Comparison of ENCODE assay signal across 14 mouse cellular contexts in the genomic region with DNA sequence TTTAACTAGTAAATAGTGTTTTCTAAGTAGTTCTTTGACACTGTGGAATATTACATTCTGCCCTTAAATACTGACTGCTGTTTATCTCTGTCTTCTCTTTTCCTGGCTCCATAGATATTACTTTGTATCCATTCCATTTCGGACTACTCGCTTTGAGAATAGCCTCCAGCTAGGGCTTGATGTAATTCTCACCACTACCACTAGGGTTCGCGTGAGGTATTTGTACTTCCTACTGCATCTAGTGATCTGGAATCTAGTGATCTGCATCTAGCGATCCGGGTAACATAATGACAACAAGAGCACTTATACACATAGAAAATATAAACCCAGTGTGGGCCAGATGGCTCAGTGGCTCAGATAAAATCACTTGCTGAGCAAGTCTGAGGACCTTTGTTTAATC. TPM values are rescaled to one million over a fixed set of nuclear protein-coding genes. Genes with fewer than 3 reads are reported as not detected.
DNase-seq lines count a peak whose midpoint lies in the region; ATAC-seq and TF ChIP-seq lines count a peak whose summit lies in the region.
"Had no signal": no experiment of that assay in that cellular context is flagged by ENCODE, and none has a peak within 500 bp of the region (broad histone marks: within the 10 kb centered on the region; RNA-seq: fewer than 3 reads in every experiment).

No protein-coding gene starts in this region.

- H3K4me3 ChIP-seq in hindbrain, postnatal 0 days (ENCODE audit: low read length) = no peak overlapping the region
- no peak overlapping the region for H3K4me3 ChIP-seq in hindbrain, embryonic 10.5 days
- no peak overlapping the region for H3K4me3 ChIP-seq in MEL (ENCODE audit: control insufficient read depth in 1 of 2, insufficient read depth in 1 of 2, low read depth in 2 of 2, low read length in 2 of 2)
- H3K4me3 ChIP-seq in embryonic facial prominence, embryonic 10.5 days = no peak overlapping the region
- H3K4me3 ChIP-seq: forebrain, embryonic 10.5 days; heart, embryonic 13.5 days; hindbrain, embryonic 15.5 days; midbrain, embryonic 15.5 days had no signal

- no peak overlapping the region for H3K4me2 ChIP-seq in hindbrain, postnatal 0 days (ENCODE audit: low read depth, low read length)
- H3K4me2 ChIP-seq: heart, embryonic 13.5 days; hindbrain, embryonic 15.5 days; midbrain, embryonic 15.5 days had no signal

- ATAC-seq in hindbrain, postnatal 0 days = no peak
- no peak for ATAC-seq in megakaryocyte-erythroid progenitor cell, adult 5-6 weeks (replicated peaks; ENCODE audit: low FRiP score, low TSS enrichment, poor library complexity, severe bottlenecking)
- ATAC-seq: midbrain, embryonic 15.5 days had no signal

- 64% methylated on average over 6 of the region's 6 CpGs for WGBS in hindbrain, postnatal 0 days
- 63% methylated on average over 6 of the region's 6 CpGs for WGBS in hindbrain, embryonic 10.5 days
- WGBS in embryonic facial prominence, embryonic 10.5 days = 61% methylated on average over 6 of the region's 6 CpGs

- H3K36me3 ChIP-seq in hindbrain, postnatal 0 days (ENCODE audit: insufficient read depth, low read length) = no peaks in the 10 kb centered on the region
- H3K36me3 ChIP-seq in hindbrain, embryonic 10.5 days = no peaks in the 10 kb centered on the region
- no peaks in the 10 kb centered on the region for H3K36me3 ChIP-seq in MEL (ENCODE audit: control insufficient read depth in 1 of 2, insufficient read depth in 2 of 2, low read length in 2 of 2)
- no peaks in the 10 kb centered on the region for H3K36me3 ChIP-seq in embryonic facial prominence, embryonic 10.5 days (replicated peaks)
- H3K36me3 ChIP-seq: forebrain, embryonic 10.5 days; heart, embryonic 13.5 days; hindbrain, embryonic 15.5 days; midbrain, embryonic 15.5 days had no signal

- no peak overlapping the region for H3K9ac ChIP-seq in hindbrain, postnatal 0 days (replicated peaks; ENCODE audit: low read length)
- H3K9ac ChIP-seq in MEL (ENCODE audit: control insufficient read depth, low read depth, low read length, poor library complexity, severe bottlenecking) = no peak overlapping the region
- H3K9ac ChIP-seq: heart, embryonic 13.5 days; hindbrain, embryonic 15.5 days; midbrain, embryonic 15.5 days had no signal

- TF ChIP-seq RAD21 in MEL (IDR thresholded peaks at IDR 0.05; ENCODE audit: low read depth, low read length) = peak; percentile 17

- DNase-seq in hindbrain, postnatal 0 days (ENCODE audit: low spot score) = no peak
- no peak for DNase-seq in hindbrain, embryonic 10.5 days (ENCODE audit: low spot score)
- DNase-seq in lung, postnatal 10 days = peak; percentile 6
- DNase-seq in lung, adult 18-20 months = no peak
- DNase-seq in MEL (ENCODE audit: low read depth, low spot score) = peak; percentile 12
- DNase-seq in embryo, embryonic 11 days = peak; percentile 7
- no peak for DNase-seq in embryonic facial prominence, embryonic 10.5 days (ENCODE audit: low spot score)
- DNase-seq: adrenal gland, adult 8-10 months had no signal

- no peaks in the 10 kb centered on the region for H3K79me2 ChIP-seq in MEL (ENCODE audit: control insufficient read depth, insufficient read depth, low read length, poor library complexity)

- no peaks in the 10 kb centered on the region for H3K9me3 ChIP-seq in hindbrain, postnatal 0 days (ENCODE audit: low read length)
- H3K9me3 ChIP-seq in hindbrain, embryonic 10.5 days = no peaks in the 10 kb centered on the region
- H3K9me3 ChIP-seq in MEL (replicated peaks; ENCODE audit: insufficient read depth, low read length) = no peaks in the 10 kb centered on the region
- no peaks in the 10 kb centered on the region for H3K9me3 ChIP-seq in embryonic facial prominence, embryonic 10.5 days
- H3K9me3 ChIP-seq: forebrain, embryonic 10.5 days; heart, embryonic 13.5 days; hindbrain, embryonic 15.5 days; midbrain, embryonic 15.5 days had no signal

- TF ChIP-seq POLR2A in MEL (IDR thresholded peaks at IDR 0.05; ENCODE audit: control insufficient read depth in 1 of 2, insufficient read depth in 1 of 2, low read depth in 1 of 2, low read length in 2 of 2, poor library complexity in 1 of 2) = no peak

- H3K27ac ChIP-seq in hindbrain, postnatal 0 days = no peak overlapping the region
- H3K27ac ChIP-seq in hindbrain, embryonic 10.5 days = no peak overlapping the region
- H3K27ac ChIP-seq in MEL (ENCODE audit: control insufficient read depth, low read depth, low read length) = no peak overlapping the region
- no peak overlapping the region for H3K27ac ChIP-seq in embryonic facial prominence, embryonic 10.5 days (replicated peaks)
- H3K27ac ChIP-seq: forebrain, embryonic 10.5 days; heart, embryonic 13.5 days; hindbrain, embryonic 15.5 days; midbrain, embryonic 15.5 days had no signal

- no peaks in the 10 kb centered on the region for H3K27me3 ChIP-seq in hindbrain, postnatal 0 days (ENCODE audit: insufficient read depth, low read length)
- H3K27me3 ChIP-seq in hindbrain, embryonic 10.5 days (ENCODE audit: insufficient read depth, poor library complexity, severe bottlenecking) = no peaks in the 10 kb centered on the region
- no peaks in the 10 kb centered on the region for H3K27me3 ChIP-seq in MEL (ENCODE audit: control insufficient read depth in 1 of 2, insufficient read depth in 2 of 2, low read length in 2 of 2)
- no peaks in the 10 kb centered on the region for H3K27me3 ChIP-seq in embryonic facial prominence, embryonic 10.5 days (replicated peaks; ENCODE audit: low read depth, poor library complexity, severe bottlenecking)
- H3K27me3 ChIP-seq: heart, embryonic 13.5 days; hindbrain, embryonic 15.5 days; midbrain, embryonic 15.5 days had no signal

- H3K4me1 ChIP-seq in hindbrain, postnatal 0 days (ENCODE audit: insufficient read depth, low read length) = peaks cover 9% of the 10 kb centered on the region; the same call in 1 of the 2 replicates
- peaks cover 5% of the 10 kb centered on the region; the same call in 1 of the 2 replicates for H3K4me1 ChIP-seq in hindbrain, embryonic 10.5 days (replicated peaks)
- no peaks in the 10 kb centered on the region for H3K4me1 ChIP-seq in MEL (ENCODE audit: control insufficient read depth in 1 of 2, insufficient read depth in 2 of 2, low read length in 2 of 2)
- H3K4me1 ChIP-seq in embryonic facial prominence, embryonic 10.5 days = peaks cover 6% of the 10 kb centered on the region

- TF ChIP-seq CTCF in hindbrain, postnatal 0 days (IDR thresholded peaks at IDR 0.05; ENCODE audit: low read depth) = peak; percentile 46
- TF ChIP-seq CTCF in MEL (IDR thresholded peaks at IDR 0.05 in 2 of 3, conservative IDR thresholded peaks at IDR 0.05 in 1 of 3; ENCODE audit: control insufficient read depth in 1 of 3, insufficient read depth in 1 of 3, low read depth in 2 of 3, low read length in 3 of 3, poor library complexity in 1 of 3, severe bottlenecking in 1 of 3) = peak in 2 of 3 experiments; percentile 28 to 29; a peak in 3 of 6 replicates

- no peak for TF ChIP-seq EP300 in MEL (IDR thresholded peaks at IDR 0.05; ENCODE audit: low read depth in 1 of 2, low read length in 2 of 2)

TF ChIP-seq in MEL, 35 proteins besides CTCF, POLR2A, EP300 and RAD21:
- TF ChIP-seq KAT2A (conservative IDR thresholded peaks at IDR 0.05; ENCODE audit: low read depth, low read length) (no peak), MYC (IDR thresholded peaks at IDR 0.05; ENCODE audit: low read depth, low read length) (no peak), ELF1 (IDR thresholded peaks at IDR 0.05; ENCODE audit: low read depth, low read length) (no peak), ETS1 (IDR thresholded peaks at IDR 0.05; ENCODE audit: low read depth, low read length) (no peak), BHLHE40 (IDR thresholded peaks at IDR 0.05; ENCODE audit: borderline replicate concordance, low read depth, low read length) (no peak), TCF12 (IDR thresholded peaks at IDR 0.05; ENCODE audit: low read depth, low read length) (no peak), JUND (IDR thresholded peaks at IDR 0.05; ENCODE audit: low read depth, low read length) (no peak), USF1 (IDR thresholded peaks at IDR 0.05; ENCODE audit: low read depth, low read length) (no peak), ZMIZ1 (IDR thresholded peaks at IDR 0.05; ENCODE audit: low read depth, low read length) (no peak), POLR2AphosphoS2 (IDR thresholded peaks at IDR 0.05; ENCODE audit: low read length) (no peak), CHD1 (IDR thresholded peaks at IDR 0.05; ENCODE audit: low read depth, low read length) (no peak), SMC3 (IDR thresholded peaks at IDR 0.05; ENCODE audit: low read depth, low read length) (no peak), MAFK (IDR thresholded peaks at IDR 0.05; ENCODE audit: borderline replicate concordance, low read depth, low read length) (no peak), USF2 (IDR thresholded peaks at IDR 0.05; ENCODE audit: borderline replicate concordance in 1 of 2, insufficient read depth in 1 of 2, low read depth in 1 of 2, low read length in 2 of 2) (no peak), MAZ (IDR thresholded peaks at IDR 0.05; ENCODE audit: low read depth, low read length) (no peak), POLR2AphosphoS5 (IDR thresholded peaks at IDR 0.05; ENCODE audit: borderline replicate concordance, low read depth, low read length) (no peak), SIN3A (IDR thresholded peaks at IDR 0.05; ENCODE audit: low read length) (no peak), TAL1 (IDR thresholded peaks at IDR 0.05; ENCODE audit: low read length) (no peak), E2F4 (IDR thresholded peaks at IDR 0.05; ENCODE audit: borderline replicate concordance, low read depth, low read length) (no peak), ZKSCAN1 (IDR thresholded peaks at IDR 0.05; ENCODE audit: low read depth, low read length) (no peak)

RNA-seq across cellular contexts. Expression of gene Ntng1, which starts 14.2 kb away (rescaled TPM):
- 28.2 and 37.1 TPM in 2 replicates for total RNA-seq in hindbrain, postnatal 0 days (2014; rRNA removed)
- polyA plus RNA-seq in hindbrain, postnatal 0 days (2015; fragmentation: Nextera tagmentation; extraction: Ambion mirVana) = 18.5 and 20.1 TPM in 2 replicates
- 4.7 and 5.3 TPM in 2 replicates for polyA plus RNA-seq in hindbrain, embryonic 10.5 days (2016; fragmentation: Nextera tagmentation; extraction: Ambion mirVana)
- total RNA-seq in MEL (2012; rRNA removed) = not detected in 2 replicates
- polyA plus RNA-seq in MEL (2012; ENCODE audit: insufficient read depth in 1 of 2, insufficient read length in 2 of 2, low read depth in 1 of 2, low replicate concordance in 2 of 2, missing spikeins in 1 of 2) = not detected
- total RNA-seq in megakaryocyte-erythroid progenitor cell, adult 5-6 weeks (2014; fragmentation: Nextera tagmentation) = not detected in 2 replicates
- 0.19 TPM in 1 of 2 replicates, not detected in the other for total RNA-seq in megakaryocyte-erythroid progenitor cell, adult 5-6 weeks (2017)
- 3.6 and 4.8 TPM in 2 replicates for polyA plus RNA-seq in embryonic facial prominence, embryonic 10.5 days (2016; fragmentation: Nextera tagmentation; extraction: Ambion mirVana)
- total RNA-seq: ES-E14 had no signal

Comparison
In these comparisons a context has a peak if more than half of its experiments do, and no peak if none do; other contexts are left out.
1. DNase-seq: peak in lung, postnatal 10 days (single experiment), MEL (single experiment) and embryo, embryonic 11 days (single experiment); none in hindbrain, postnatal 0 days (single experiment), hindbrain, embryonic 10.5 days (single experiment), lung, adult 18-20 months (0 of 2) and embryonic facial prominence, embryonic 10.5 days (single experiment).